Mouse (Mus musculus) lung, postnatal 36 days (tissue): Measurements from ENCODE around the gene Cdh13.

ENCODE experiments used
- DNase-seq: peaks from one replicate; pipeline ENCODE4 v3.0.0; 2022; ENCODE audit warnings: mixed read lengths

Gene Cdh13

DNA sequence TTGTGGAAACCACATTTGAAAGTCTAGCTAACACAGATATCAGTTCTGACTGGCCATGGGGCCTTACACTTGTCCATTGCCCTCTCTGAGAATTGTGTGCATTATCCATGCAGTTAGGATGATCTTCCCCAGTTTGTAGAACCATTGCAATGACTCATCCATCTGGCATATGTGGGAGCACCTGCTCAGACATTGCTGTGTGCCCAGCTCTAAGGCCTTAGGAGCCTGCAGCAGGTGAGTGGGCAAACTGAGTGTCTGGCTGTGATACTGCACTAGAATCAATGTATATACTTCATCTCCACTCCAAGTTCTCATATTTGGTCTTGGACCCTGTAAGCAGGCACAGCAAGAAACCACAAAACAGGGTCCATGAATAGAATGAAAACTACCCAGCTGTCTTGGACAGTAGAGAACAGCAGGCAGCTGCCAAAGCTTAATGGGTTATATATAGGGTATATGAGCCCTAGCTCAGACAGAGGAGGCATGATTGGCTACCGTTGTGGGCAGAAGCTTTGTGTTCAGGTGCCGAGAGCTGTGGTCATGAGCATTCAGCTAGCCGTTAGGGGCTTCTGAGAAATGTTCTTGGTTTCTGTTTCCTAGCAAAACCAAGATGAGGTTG is 181.9 kb downstream of the Cdh13 start:
- no peak for DNase-seq

DNA sequence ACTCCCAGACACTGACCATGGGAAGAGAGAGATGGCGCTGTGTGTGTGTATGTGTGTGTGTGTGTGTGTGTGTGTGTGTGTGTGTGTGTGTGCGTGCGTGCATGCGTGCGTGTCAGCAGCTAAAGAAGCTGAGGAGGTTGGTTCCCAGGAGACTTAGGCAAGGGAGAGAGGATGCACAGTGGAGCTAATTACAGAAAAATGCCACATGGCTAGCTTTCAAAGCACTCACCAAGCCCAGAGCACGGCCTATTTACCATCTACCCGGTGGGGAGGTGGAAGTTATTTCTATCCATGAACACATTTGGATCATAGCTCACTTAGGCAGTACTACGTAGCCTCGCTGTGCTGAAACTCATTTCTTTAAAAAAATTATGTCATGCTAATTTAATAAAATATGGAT is 194.1 kb downstream of the Cdh13 start:
- no peak for DNase-seq

DNA sequence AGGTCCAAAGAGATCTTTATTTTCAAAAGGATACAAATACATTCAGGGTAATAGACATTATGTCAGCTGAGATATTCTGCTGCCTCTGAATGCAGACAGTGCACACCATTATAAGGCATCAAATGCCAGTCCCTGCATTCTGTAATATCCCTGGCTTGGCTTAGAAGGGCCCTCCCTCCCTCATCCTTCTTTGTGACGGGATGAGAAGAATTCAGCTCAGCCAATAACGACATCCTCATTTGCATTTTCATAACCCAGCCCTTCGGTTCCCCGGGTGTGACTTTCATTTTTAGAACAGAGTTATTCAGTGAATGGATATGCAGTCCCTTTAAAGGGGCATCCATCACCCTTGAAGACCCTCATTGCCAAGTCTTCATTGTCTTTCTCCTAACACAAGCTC is 205.2 kb downstream of the Cdh13 start:
- DNase-seq = no peak

DNA sequence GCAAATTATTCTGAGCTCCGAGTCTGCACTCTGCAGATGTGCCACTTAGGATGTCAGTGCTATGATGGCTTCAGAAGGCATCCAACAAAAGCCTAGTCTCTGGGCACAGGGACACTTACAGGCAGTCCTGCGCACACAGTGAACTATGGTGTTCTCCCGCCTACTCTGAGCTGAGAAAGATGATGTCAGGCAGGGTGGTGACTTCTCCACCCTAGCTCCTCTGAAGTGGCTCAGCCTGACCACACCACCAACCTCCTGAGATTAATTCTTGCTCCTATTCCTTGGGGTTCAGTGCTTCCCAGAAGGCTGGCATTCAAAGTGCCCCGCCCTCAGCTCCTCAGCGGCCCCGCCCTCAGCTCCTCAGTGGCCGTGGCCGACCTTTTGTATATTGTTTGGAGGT is 219.0 kb downstream of the Cdh13 start:
- no peak for DNase-seq

DNA sequence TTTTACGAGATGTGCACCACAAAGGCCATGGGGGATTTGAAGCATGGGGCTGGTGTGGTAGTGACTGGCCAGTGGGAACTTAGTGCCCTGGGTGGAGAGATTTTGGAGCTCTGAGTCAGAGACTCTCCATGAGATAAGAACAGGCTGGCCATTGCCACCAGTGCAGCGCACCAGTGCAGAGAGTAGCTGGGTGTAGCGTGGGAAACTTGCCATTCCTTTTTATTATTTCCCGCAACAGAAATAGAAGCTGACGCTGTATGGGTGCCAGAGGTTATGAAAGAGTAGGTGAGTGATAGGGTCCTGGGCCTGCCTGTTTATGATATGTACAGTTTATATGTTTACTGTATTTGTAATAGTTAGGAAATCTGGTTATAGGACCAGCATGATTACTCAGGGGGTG is 225.9 kb downstream of the Cdh13 start:
- no peak for DNase-seq

DNA sequence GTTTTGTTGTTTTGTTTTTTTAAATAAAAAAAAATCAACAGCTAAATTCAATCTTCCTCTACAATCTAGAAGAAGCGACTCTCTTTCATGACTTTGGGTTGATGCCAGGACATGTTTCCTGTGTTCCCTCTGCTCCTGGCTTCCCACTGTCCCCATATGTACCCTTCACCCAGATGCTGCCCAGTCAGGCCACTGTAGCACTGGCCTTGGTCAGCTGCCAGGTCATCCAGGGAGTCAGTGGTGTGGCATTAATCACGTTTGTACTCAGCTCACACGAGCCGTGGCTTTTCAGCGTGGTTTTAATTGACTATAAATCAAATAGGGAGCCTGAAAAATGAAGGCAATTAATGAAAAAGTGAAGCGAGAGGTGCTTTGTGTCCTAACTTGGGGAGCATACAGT is 229.7 kb downstream of the Cdh13 start:
- no peak for DNase-seq

DNA sequence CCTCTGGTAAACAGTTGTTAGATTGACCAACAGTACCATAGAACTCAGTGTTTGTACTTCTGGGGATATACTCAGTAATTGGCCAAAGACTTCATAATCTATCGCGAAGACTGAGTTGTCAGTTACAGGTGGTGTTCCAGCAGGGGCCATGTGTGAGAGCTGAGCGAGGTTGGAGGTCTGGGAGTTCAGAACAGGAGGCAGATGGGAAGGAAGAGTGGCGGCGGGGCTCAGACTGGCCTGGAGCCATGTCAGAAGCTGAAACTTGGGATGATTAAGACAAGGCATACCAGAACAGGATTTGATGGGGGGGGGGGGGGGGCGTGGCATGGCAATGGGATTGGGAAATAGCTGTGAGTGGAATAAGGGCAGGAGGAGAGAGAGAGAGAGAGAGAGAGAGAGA is 232.1 kb downstream of the Cdh13 start:
- no peak for DNase-seq

DNA sequence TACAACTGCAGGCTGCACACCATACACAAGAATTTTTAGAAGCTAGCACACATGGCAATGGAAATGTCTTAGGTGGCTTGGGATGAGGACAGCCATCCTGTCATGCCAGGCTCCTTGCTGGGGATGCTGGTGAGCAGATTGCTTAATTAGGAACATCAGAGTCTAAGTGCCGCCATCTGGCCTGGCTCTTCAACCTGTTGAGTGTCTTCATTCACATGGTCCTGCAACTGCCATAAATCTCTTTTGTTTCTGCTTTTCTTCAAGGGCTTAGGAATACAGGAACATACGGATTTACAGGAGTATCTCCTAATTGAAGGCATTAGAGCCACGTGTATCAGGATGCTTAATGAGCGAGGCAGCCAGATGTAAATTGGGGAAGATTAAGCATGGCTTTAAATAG is 233.5 kb downstream of the Cdh13 start:
- no peak for DNase-seq

DNA sequence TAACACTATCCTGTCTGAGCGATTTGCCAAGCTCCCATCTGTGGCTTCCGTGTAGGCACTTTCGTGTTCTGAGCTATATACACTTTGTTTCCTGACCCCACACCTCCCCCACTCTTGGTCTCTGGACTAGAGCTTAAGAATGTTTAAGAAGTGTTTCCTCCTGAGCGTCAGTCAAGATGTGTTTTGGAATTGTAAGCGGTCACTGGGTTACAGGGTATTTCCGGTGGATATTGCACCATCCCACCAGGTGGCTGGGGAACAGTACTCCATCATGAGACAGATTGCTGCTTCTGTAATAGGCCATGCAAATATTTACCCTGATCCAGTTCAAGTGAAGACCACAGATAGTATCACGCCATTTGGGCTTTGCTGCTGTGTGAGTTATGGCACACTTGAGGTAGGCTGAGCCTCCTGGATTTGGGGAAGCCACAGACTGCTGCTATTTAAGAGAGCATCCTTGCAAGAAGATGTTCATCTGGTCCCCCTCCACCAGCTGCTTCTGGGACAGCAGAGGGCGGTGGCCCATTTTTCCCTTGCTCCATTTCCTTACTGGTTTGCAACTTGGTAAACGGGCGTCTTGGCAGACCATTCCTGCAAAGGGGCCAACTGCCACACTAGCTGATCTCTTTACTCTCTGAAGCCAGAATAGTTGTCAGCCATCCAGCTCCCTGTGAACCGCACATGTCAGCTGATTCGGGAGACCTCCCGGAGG is 234.7 kb downstream of the Cdh13 start:
- no peak for DNase-seq

DNA sequence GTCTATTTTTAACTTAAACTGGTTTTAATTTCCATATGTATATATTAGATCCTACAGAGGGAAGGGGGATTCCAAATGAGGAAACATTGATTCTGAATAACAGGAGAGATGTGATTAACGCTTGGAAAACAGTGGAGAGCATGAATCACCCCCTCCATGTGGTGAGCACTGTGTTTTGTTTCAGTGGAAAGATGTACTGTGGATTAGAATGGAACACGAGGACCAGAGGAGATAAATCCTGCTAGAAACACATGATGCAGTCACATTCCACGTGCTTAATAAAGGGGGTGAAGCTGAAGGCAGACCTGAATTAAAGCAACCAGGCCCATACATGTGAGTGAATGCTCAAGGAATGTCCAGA is 235.2 kb downstream of the Cdh13 start:
- DNase-seq = no peak

DNA sequence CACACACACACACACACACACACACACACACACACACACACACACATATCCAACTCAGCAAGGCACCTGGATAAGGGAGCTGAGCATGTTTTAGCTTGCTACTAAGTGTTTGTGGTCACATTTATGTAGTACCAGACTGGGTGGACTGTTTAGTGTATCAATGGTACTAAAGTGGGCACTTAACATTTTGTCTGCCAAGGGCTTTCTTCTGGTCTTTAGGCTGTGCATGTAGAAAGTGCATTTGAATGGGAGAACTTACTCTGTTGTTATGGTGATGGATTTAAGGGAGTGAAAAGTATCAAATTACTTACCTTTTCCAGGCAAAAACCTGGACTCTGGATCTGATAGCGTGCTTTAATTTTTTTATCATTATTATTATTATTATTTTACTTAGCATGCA is 240.4 kb downstream of the Cdh13 start:
- DNase-seq = no peak

DNA sequence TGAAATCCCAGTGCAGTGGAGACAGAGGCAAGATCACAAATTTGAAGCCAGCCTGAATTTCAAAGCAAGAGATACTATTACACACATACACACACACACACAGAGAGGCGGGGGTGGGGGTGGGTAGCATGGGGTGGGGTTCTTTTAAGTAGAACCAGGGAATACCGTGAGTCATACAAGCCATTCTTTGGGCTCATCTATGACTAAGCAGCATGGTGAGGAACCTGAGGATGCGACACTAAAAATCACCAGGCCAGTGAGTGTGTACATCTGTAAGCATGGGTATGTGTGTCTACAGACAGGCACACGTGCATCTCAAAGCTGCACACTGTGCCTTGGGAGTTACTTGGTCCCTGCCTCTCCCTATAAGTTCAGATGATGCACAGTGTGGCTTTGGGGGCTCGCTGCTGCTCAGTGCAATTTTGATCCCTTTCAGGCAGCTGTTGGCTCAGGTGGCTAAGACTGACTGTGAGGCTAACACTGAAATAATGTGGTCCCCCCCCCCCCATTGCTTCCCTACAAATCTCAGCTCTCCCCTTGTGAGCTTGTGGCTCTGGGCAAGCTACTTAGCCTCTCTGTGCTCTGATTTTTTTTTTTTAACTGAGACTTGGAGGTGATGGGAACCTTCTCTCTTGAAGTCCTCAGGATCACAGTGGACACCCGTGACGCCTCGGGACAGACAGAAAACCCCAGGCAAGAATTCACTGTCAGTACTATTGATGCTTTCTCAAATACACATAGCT is 255.5 kb downstream of the Cdh13 start:
- DNase-seq = no peak

DNA sequence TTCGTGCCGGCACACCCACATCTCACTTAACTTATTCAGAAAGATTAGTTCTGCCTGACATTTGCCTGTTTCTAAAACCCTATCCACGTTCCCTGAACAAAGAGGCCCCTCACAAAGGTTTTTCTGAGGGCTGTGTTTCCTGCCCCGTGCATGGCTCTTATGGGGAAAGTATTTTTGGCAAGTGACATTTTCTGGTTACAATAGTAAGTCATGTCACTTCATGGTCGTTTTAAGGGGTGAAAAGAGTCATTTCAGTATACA is 256.0 kb downstream of the Cdh13 start:
- no peak for DNase-seq

DNA sequence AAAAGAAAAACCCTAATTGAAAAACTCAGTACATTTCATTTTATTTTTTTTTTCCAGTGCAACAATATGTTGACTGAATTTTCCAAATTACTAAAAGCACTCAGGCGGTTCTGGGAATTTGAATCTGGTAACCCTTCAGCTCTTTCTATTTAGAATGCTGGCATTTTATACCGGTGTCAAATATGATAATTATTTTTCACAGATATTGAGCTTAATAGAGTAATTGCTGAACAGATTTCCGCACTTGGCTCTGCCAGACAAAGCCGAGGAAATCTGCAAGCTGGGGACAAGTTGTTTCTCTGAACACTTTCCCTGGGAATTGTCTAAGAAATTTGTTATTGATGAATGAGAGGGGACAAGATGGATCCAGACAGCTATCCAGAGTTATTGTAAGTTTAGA is 256.4 kb downstream of the Cdh13 start:
- no peak for DNase-seq

DNA sequence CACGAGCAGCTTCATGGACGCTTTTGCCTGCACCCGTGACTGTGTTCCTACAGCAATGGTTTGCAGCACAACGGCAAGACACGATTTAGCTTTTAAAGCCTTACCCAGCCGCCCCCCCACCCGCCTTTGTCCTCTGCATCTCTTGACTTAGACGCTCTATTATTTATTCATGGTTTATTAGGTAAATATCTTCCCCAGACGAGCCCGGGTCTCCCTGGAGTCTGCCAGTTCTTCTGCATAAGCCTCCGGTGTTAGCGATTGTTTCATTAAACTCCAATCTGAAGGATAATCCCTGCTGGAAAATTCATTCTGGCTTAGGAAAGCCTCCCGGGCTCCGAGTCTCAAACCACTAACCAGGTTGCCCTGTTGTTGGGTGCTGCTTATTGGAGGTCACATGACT is 268.9 kb downstream of the Cdh13 start:
- DNase-seq = no peak

DNA sequence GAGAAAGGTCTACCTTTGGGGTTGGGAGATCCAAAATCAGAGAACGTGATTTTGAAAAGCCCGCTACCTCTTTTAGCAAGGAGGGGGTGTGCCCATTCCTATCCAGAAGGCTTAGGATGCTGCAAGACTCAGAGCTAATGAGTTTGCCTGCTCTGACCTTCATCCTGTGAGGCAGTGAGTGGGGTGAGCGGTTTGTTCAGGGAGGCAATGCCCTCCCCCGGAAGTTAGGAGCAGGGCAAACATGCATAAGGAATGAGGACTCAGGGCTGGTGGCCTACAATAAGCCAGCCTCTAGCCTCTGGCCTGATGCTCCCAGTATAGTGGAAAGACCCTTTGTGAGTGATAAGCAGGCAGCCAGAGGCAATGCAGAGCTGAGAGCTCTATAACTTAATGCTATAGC is 269.3 kb downstream of the Cdh13 start:
- DNase-seq = no peak

DNA sequence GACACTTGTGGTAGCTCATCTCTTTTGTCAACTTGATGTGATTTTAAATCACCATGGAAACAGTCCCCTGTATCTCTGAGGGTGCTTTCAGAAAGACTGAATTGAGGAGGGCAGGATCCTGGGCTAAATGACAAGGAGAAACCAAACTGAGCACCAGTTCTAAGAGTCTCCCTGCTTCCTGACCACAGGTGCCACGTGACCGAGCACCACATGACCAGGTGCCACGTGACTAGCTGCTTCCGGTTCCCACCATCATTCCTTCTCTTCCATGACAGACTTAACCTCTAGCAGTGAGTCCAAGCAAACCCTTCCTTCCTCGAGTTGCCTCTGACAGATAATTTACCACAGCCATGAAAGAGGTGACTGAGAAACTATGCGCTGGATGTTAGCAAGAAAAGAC is 280.5 kb downstream of the Cdh13 start:
- no peak for DNase-seq

DNA sequence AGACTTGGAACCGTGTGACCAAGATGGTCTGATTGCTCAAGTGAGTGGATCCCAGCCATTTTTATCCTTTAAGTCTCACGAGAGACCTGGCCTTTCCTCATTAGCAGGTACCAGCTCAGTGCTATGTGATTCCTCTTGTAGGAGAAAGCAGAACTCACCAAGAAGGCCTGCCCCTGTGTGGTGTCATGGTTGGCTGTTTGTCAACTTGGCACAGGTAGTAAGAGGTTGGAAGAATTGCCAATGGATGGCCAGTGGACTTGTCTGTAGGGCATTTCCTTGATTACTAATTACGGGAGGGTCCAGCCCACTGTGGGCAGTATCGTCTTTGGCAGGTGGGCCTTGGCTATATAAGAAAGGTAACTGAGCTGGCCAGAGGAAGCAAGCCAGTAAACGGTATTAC is 281.7 kb downstream of the Cdh13 start:
- DNase-seq = no peak

DNA sequence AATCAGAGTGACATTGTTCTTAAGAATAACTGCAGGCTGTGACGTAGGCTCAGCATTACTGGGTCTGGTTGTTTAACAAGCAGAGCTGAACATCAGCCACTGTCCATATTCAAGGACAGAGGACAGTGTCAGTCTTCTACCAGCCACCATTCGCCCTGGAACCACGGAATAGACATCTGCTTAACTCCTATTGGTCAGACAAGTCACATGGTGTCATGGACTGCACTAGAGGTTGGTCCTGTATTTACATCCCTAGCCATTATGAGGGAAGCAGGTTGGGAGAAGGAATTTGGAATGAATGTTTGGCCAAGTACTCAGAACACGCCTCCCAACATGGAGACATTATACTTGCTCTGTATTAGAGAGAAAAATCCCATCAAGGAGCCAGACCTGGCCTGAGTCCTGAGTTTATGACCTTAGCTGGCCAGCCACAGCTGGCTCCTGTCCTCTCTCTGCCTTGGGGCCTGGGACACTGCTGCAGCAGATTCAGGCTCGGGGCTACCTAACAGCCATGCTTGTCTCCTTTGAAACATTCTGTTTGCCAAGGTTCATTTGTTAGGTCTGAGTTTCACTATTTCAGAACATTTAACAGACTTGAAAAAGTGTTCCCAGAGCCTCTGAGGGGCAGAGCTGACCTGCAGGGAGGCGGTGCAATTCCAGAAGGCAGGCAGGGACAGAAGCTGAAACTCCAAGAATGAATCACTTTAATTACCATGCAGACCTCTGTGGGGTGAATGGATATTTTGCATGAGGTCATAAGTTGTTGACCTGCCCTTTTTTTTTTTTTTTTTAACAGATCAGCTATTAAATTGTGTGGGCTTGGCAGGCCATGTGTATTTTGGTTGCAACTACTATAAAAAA is 282.6 kb downstream of the Cdh13 start:
- DNase-seq = peak; percentile 50

DNA sequence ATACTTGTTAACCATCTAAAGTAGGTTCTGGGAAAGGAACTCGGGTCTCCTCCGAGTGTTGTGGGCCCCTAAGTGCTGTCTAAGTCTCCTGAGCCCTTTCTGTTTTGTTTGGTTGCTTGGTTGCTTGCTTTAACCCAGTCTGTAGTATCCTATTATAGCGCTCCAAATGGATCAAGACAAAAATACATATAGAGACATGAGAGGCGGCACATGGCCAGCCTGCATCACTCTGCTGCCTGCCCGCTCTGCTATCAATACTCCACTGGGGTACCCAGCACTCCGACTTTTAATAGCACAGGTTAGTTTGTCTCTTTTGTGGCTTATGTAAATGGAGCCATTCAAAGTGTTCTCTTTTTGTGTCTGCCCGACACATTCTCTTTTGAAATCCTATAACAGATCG is 285.8 kb downstream of the Cdh13 start:
- no peak for DNase-seq

DNA sequence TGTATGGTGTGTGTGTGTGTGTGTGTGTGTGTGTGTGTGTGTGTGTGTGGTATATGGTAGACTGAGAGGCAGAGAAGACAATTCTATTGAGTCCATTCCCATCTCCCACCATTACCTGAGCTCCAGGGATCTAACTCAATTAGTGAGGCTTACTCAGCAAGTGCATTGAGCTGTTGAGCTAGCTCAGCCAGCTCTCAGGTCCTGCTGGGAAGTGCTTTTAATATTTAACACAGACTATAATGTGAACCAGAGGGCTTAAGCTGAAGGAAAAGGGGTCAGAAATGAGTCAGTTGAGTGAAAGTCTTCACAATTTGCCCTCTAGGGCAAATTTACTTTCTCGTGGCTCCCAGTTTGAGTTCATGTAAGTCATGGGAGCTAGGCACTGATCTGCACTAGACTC is 297.7 kb downstream of the Cdh13 start:
- DNase-seq = no peak

DNA sequence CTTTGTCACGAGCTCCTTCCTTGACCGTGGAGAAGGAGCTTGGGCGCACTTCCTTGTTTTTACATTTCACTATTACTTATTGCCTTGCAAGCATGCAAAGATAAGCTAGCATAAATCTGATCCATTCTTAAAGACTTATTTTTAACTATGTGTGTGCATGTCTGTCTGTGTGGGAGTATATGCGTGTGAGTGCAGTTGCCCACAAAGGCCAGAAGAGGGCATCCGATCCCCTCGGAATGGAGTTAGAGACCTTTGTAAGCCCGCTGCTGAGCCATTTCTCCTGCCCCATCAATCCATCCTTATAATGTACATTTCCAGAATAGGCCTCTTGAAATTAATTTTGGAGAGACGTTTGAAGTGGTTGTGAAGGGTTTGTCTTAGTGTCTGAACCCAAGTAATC is 298.7 kb downstream of the Cdh13 start:
- no peak for DNase-seq

DNA sequence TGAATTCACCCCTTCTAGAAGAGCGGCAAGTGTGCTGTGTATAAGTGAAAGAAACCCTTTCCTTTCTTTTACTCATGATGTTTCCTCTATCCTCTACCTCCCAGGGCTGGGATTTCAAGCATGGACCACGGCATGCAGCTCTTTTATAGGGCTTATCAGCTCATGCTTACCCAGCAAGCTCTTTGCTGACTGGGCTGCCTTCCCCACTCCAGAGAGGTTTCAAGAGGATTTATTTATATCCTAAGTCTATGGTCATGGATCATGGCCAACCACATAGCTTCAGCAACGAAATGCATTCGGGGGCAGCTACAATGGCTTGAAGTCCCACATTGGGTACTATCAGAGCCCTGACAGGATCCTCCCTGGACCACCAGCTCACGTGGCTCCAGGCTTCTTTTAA is 304.4 kb downstream of the Cdh13 start:
- no peak for DNase-seq

DNA sequence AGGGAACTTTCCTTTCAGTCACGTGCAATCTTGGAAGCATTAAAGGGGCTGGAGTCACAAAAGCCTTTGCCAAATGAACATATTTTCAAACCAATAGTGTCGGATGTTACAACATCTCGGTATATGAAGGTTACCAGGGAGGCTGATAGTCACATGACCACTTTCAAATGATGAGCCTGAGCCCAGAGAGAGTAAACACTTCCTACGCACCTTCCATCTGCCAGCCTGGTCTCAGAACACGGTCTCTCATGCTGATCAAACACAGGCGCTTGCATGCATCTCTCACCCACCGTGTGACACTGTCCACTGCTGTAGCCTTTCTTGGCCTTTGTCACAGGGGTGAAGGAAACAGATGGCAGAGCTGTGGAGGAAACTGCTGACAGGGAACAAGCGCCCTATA is 313.3 kb downstream of the Cdh13 start:
- no peak for DNase-seq
